Mouse (Mus musculus) R1 (cell line): Measurements from ENCODE around the gene Gpr137.
A peak's percentile ranks its signal among the peaks of the same experiment; 100 is the strongest.

Experiments used
- DNase-seq: peaks from one replicate; pipeline ENCODE4 v3.0.0-alpha.2; 2018; ENCODE audit warnings: low read depth, low spot score

Gpr137 gene

DNA sequence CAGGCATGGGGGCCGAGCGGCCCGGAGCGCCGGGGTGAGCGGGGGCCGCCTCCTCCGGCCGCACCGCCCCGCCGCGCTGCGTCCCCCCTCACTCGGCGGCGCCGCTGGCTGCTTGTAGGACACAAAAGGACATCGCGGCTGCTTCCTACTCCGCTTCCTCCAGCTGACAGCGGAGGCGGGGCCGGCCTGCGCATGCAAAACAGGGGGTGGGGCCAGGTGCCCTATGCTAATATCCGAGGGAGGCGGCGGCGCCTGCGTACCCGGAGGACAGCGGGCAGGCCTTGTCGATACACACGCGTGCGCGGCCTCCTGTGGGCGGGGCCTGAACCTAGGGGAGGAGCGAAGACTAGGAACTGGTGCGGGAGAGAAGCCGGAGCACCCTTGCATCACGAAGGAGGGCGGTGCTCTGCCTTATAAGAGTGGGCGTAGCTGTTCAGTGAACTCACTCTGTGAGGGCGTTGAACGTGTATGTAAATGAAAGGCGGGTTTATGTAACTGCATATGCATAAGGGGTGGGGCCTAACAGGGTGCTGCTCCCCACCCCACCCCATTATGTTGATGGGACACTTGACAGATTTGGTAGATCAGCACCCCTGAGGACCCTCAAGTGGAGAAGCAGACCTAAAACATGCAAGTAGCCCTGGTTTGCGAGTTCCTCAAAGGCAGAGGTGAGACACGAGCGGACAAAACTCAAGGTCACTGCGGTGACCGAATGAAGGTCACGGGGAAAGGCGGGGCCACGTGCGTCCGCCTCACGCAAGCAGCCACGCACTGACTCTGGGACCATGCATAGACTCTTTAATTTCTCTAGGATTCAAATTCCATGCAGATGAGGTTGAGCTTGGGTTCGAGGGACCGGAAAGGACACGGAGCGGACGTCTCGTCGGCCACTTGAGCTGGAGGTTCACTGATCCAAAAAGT is 20.4 kb downstream of the Gpr137 start, which contains the start of gene Esrra:
TSS of gene Esrra (minus strand) at position 167 of the 921 bp plus-strand sequence.
- DNase-seq = peak; percentile 100

DNA sequence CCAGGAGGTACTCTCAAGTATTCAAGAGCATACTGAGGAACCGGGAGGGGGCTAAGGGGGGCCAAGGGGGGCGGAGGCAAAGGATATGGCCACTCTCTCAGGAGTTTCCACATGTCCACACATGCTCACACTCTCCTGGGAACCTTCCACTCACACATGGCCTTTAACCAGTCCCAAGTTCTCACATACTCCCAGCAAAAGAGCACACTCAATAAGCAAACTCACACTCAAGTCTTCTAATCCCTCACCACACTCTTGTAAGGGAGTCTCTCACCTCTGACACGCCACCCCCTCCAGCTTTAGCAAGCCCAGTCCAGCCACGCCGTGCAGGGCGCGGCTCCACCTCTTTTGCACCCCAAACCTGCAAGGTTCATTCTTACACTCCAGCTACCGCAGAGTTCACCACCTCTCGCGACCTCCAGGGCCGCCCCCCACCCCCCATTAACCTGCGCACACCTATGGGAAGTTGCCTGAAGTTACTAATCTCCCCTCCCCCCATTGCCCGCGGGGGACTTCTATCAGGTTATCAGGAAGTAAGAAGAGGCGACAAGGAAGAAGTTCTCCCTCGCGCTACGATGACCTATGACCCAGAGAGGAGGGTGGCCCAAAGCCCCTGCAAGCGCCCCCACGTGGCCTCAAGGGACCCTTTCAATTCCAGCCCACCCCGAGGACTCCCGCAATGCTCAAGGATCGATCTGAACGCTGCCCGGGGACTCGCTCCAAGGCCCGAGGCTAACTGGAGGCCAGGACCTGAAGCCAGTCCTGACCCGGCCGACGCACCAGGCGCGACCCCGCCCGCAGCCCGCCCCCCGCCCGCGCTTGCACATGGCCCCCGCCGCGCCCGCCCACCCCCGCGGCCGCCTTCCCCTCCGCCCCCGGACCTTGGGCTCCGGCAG is 21.3 kb downstream of the Gpr137 start:
- peak; percentile 87 for DNase-seq

DNA sequence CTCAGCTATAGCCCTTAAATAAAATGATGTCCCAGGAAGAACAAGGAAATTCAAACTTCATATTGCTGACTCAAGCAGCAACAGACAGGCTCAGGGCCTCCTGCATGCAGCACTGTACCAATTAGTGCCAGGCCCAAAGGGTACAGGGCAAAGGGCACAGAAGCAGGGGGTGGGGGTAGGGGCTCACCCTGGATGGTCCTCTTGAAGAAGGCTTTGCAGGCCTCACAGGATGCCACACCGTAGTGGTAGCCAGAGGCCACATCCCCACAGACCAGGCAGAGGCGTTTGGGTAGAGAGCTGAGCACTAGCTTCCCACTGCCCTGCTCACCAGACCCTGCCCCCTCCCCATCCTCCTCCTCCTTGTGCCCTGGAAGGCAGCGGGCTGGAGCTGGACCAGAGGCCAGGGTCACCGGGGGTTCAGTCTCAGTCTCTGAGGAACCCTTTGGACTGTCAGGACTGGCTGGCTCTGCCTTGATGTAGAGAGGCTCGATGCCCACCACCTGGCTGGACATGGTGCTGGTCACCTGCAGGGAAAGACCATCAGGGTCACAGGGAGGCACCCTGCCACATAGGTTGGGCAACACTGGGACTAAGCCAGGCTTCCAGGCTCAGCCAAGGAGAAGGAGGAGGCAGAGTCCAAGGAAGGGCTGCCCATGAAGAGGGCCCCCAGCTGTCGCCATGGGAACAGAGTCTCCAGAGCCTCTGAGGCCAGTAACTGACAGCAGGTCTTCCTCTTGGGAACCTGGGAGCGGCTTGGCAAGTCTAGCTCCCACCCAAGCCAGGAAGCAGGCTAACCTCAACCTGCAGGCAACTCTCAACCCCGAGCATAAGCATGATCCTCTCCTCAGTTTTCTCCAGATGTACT is 22.2 kb downstream of the Gpr137 start:
- DNase-seq = peak; percentile 49

DNA sequence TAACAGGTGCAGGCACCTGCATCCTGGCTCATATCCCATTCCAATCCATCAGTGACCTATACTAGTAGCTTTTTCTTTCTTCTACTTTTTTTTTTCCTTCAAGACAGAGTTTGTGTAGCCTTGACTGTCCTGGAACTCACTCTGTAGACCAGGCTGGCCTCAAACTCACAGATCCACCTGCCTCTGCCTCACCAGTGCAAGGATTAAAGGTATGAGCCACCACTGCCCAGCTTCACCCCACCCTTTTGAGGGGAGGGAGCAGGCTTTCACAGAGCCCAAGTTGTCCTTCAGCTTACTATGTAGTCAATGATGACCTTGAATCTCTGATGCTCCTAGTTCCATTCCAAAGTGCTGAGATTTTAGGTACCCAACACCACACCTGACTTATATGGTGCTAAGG is 22.8 kb downstream of the Gpr137 start:
- DNase-seq = no peak

DNA sequence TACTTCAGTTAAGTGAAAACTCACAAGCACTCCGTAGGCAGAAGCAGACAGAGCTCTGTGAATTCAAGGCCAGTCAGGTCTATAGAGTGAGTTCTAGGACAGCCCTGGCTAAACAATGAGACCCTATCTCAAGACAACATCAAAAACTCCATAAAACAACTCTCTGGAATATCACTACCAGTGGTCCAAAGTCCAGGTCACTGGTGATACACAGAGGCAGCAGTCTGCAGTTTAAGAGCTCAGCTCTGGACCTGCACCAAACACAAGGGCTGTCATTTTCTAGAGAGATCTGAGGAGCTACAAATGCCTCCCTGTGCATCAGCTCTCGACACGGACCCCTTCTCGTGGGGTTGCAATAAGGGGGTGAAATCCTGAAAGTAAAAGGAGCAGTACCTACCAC is 24.0 kb downstream of the Gpr137 start:
- no peak for DNase-seq

DNA sequence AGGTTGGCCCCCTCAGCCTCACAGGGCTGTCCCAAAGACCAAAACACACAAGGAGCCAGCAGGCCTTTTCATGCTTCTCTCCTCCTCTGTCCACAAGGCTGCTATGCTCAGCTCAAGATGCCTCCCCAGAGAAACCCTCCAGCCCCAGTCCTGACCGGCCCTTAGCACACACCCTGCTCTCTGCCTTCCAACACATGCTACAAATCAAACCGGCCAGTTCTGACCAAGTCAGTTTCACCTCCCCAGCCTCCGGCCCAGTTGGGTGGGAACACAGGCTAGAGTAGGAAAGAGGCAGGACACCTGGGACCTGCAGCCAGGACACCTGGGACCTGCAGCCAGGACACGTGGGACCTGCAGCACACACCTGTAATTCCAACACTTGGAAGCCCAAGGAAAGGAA is 25.8 kb downstream of the Gpr137 start:
- DNase-seq = no peak

DNA sequence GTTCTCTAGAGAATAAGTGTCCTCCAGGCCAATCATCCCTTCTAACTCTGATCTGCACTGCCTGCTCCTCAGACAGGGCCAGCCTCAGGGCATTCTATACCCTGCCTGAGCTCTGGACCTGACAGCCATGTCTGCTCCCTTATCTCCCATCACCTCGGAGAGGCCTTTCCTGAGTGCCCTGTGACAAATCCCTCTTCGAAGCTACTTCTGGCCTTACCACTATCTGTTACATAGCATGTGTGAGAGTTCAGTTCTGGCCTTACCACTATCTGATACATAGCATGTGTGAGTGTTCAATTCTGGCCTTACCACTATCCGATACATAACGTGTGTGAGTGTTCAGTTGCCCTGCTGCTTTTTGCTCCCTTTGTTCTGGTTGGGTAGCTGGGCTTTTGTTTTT is 27.0 kb downstream of the Gpr137 start:
- DNase-seq = no peak

DNA sequence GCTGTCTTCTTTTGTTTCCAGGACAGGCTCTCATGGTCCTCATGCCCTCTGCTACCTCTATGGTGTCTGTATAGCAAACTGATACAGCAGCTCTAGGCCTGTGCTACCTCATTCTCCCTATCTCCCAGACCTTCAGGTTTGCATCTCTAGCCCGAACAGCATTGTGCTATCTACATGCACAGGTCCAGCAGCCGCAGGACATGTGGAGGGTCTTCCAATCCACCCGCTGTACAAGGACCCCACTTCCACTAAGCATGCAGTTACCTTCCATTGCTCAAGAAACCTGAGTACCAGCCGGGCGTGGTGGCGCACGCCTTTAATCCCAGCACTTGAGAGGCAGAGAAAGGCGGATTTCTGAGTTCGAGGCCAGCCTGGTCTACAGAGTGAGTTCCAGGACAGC is 27.7 kb downstream of the Gpr137 start:
- DNase-seq = no peak

DNA sequence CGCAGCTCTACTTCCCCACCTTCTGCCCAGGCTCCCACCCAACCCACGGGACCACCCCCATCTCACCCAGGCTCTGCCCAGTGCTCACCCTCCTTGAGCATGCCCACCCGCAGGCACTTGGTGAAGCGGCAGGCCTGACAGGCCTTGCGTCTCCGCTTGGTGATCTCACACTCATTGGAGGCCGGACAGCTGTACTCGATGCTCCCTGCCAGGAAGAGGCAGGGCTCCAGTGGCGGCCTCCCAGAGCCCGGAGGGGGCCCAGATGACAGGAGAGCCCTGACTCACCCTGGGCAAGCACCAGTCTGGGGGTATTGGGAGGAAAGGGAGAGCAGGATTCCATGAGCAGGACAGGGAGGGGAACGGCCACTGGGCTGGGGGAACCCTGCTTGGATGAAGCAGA is 28.3 kb downstream of the Gpr137 start:
- no peak for DNase-seq

DNA sequence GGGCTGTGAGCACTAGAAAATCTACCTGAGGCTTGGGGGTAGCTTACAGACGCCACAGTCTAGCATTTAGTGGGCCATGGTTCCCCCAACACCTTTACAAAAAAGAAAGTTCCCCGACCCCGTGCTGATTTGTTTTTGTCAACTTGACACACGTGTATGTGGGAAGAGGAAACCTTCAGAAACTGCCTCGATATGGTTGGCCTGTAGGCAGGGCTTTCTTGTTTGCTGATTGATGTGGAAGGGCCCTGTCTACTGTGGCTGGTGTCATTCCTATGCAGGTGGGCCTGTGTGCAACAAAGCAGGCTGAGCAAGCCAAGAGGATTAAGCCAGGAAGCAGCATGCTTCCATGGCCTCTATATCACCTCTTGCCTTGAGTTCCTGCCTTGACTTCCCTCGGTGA is 29.2 kb downstream of the Gpr137 start:
- no peak for DNase-seq

DNA sequence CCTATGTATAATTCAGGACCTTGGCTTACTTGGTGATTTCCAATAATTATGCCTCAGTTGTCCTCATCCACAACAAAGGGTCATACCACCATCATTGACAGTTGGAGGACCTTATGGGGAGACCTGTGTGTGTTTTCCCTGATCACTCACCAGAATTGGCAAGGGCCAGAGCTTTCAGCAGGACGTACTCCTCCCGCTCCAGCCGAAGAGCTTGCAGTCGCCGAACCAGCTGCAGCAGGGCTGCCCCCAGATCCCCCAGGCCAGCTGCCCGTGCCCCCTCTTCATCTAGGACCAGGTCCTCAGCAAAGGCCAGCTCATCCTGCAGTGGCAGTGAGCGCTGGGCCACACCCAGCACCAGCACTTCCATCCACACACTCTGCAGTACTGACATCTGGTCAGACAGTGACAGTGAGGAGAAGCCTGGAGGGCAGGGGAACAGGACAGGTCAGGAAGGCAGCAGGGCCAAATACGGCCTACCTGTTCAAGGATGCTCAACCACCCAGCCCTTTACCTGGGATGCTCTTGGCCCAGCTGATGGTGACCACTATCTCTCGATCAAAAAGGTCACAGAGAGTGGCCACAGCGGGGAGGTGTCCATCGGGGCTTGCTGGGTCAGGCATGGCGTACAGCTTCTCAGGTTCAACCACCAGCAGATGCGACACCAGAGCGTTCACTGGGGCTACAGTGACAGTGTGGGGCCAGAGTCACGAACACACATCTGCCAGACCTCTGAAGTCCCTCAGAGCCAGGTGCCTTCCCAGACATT is 29.9 kb downstream of the Gpr137 start:
- DNase-seq = no peak

DNA sequence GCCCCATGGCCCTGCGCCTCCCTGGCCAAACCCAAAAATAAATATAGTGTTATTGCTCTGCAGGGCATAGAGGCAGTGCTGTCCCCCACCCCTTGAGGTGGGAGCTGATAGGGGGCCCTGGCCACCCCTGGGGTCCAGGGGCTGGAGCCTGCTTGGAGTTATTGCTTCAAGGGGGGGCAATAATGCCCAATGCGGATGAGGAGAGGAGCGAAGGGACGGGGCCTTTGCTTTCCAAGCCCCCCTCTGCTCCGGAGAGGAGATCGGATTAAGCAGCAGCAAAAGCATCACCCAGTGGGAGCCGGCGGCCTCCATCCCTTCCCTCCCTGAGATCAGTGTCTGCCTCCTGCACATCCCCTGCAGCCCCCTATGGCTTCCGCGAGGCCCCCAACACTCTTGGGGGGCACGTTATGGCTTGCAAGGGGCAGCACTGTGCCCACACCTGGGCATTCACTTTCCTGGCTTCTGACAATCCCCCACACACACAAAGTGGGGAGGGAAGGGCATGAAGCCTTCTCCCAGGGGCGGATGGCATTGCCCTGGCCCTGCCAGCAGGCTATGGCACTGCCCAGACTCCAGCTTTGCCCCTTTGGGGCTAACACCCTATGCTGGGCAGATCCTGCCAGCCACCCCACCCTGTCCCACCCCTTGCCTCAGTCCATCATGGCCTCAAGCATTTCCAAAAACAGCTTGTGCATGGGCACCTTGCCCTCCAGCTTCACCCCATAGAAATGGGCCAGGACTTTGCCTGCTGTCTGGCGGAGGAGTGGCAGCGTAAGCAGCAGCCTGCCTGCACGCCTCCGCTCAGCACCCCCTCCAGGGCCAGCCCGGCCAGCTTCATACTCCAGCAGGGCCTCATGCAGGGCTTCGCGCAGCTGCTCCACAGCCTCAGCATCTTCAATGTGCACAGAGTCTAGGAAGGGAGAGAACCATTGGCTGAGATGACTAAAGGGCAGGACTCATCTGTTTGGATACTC is 30.9 kb downstream of the Gpr137 start:
- DNase-seq = no peak

DNA sequence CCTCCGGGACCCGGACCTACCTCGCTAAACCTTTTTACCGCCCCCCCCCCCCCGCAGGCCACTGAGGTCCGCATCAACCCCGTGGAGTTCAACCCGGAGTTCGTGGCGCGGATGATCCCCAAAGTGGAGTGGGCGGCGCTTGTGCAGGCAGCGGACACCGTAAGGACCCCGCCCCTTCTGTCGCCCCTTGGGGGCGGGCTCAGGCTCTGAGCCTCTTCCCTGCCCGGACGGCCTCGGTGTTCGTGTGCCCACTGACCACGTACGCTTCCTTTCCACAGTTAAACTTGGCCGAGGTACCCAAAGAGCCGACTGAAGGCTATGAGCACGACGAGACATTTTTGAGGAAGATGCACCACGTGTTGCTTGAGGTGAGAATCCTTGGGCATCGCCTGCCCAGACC is 32.0 kb downstream of the Gpr137 start:
- DNase-seq = peak; percentile 73

DNA sequence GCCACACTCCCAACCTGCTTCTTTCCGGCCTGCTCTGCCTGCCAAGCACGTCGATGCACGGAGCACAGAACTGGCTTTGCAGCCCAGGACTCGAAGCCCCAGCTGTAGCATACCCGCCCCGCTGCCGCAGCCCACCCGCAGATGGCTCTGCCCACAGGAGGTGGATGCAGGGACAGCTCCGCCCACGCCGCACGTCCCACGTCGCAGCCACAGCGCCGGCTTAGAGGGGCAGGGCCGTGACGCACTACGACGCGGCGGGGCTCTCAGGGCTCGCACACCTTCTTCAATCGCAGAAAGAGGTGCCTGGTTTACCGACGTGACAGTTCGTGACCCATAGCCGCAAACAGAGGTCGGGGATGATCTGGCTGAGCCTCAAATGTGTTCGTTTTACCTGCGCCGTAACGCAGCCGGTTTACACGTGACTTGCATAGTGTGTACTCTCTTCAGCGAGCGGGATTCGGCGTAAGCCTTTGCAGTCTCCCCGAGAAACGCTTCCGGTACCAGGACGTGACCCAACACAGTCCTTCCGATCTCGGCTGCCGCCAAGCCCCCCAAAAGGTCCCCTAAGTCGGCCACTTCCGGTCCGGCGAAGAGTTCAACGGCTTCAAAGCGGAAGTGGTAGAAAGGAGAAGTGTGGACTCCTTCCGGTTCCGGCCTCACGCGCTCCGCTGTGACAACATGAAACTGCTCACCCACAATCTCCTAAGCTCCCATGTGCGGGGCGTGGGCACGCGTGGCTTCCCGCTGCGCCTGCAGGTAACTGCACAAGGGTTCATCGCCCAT is 32.6 kb downstream of the Gpr137 start, which contains the start of the genes Trmt112 and Prdx5:
TSS of gene Trmt112 (plus strand) at position 192 of the 783 bp plus-strand sequence.
TSS of gene Prdx5 (minus strand) at position 600 of the 783 bp plus-strand sequence.
- peak; percentile 98 for DNase-seq

DNA sequence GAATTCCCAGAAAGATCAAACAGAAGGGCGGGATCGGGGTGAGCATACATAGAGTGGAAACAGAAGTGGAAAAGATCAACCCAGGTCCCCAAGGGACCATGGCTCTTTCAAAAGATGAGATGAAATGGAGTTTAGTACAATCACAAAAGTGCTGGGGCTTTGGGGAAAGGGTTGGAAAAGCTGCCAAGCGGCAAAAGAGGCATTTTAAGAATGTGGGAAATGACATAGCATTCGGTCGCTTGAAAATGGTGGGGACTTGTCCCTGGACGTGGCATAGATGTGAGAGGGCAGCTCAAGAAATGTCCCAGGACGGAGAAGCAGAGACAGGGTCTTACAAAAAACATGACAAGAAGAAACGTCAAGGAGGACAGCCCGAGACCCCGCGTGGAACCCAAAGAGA is 33.3 kb downstream of the Gpr137 start:
- DNase-seq = peak; percentile 29

DNA sequence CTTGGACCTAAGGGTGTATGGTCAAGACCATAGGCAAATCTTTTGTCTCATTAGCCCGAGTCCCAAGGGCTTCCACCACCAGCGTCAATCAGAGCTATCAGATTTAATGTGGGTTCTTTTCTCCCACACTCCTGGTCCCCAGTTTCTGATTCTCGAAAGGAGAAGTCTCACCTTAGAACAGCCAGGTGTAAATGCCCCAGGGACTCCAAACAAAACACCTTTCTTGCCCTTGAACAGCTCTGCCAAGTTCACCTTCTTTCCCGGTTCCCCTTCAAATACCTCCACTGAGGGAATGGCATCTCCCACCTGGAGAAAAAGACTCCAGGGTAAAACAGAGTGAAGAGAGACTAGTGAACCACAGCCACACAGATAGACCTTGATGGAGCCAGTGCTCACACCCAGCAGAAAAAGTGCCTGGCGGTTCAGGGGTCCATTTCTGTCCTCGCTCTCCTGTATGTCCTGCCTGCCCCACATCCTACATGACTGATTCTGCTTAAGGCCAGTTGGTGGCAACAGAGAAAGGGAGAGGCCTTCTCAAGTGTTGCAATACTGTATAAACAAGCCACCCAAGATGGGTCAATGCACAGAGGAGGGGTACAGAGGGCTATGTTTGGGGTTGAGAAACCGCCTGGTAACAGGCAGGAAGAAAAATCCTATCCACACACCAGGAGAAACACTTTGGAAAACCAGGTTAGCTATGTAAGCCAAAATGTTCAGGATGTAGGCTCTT is 34.3 kb downstream of the Gpr137 start:
- no peak for DNase-seq

DNA sequence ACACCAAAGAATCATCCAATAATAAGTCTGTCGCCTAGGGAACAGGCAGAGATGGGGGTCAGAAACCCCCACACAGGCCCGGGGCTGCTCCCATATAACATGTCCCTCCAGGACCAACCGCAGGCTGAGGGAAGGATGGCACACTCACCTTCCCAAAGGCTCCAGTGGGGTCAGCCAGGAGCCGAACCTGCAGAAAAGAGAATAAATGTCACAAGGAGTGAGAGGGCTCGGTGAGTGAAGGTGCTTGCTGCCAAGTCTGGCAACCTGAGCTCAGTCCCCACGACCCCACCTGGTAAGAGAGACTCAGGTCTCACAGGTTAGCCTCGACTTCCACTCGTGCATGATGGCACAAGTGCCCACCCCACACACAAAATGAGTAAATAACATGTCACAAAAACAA is 35.2 kb downstream of the Gpr137 start:
- no peak for DNase-seq

DNA sequence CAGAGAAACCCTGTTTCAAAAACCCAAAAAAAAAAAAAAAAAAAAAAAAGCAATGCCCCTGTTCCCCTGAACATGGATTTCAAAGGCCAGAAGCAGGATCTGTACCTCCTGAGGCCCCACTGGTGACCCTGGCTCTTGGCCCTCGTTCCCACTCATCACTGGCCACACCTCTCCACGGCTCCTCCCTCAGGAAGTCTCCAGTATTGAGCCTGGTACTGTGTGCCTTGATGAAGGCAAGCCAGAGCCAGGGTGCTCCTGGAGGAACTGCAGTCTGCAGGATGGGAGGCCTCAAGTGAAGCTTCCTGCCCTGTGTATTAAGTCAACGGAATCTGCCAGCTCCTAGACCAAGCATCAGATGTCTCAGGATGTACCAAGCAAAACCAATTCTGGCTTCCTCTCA is 36.1 kb downstream of the Gpr137 start:
- no peak for DNase-seq
